Mouse (Mus musculus): ENCODE data around the gene Pheta1. TPM values are rescaled to one million over a fixed set of nuclear protein-coding genes. Genes with fewer than 3 reads are reported as not detected.
A peak's percentile ranks its signal among the peaks of the same experiment; 100 is the strongest.

The Pheta1 gene
- total and polyA plus RNA-seq, 2 experiments from 2014 or later, result 29.8 to 46.1 TPM

DNA sequence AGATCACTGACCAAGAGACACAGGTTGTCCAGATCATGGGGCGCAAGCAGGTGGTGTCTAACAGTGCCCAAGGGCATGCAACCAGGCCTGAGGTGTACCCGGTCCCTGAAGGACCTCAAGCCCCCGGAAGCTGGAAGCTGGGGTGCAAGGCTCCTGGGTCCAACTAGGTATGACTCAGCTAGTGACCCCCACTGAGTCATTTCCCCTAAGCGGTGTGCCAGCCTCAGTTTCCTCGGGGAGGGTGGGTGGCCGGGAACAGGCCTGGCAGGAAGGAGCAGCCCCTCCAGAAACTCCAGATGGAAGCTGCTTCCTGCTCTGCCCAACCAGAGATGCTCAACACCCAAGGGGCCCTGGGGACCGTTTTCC, 14.6 kb upstream of the Pheta1 start:
- WGBS, result 83% methylated on average over 7 of the region's 7 CpGs
- H3K4me1 ChIP-seq (ENCODE audit: insufficient read depth, low read length), result peaks cover 14% of the 10 kb centered on the region

GRCm38 (mm10) chr5:121834991-121835747, 13.6 kb upstream of the Pheta1 start:
- Histone ChIP-seq H3K36me3 (ENCODE audit: insufficient read depth, low read length) (no peaks in the 10 kb centered on the region), H3K27ac (ENCODE audit: low read depth, low read length) (no peak overlapping the region), H3K9ac (replicated peaks; ENCODE audit: low read length, poor library complexity, severe bottlenecking) (peak overlapping the region; percentile 69), H3K27me3 (ENCODE audit: insufficient read depth, low read length) (peaks cover 18% of the 10 kb centered on the region), H3K4me2 (ENCODE audit: low read depth, low read length, poor library complexity, severe bottlenecking) (peak overlapping the region; percentile 94), H3K9me3 (ENCODE audit: low read length) (no peaks in the 10 kb centered on the region), H3K4me3 (ENCODE audit: low read depth, low read length) (peak overlapping the region; percentile 76), H3K4me1 (ENCODE audit: insufficient read depth, low read length) (peaks cover 14% of the 10 kb centered on the region)
- DNase-seq (ENCODE audit: low spot score), result no peak
- no peak for TF ChIP-seq CTCF (IDR thresholded peaks at IDR 0.05)
- WGBS, result 52% methylated on average over 12 of the region's 12 CpGs
- no peak for ATAC-seq (ENCODE audit: low FRiP score)

More for the DNA sequence above, 14.6 kb upstream of the Pheta1 start:
- DNase-seq (ENCODE audit: low spot score) (no peak), ATAC-seq (ENCODE audit: low FRiP score) (no peak)
- no peak overlapping the region for H3K4me3 ChIP-seq (ENCODE audit: low read depth, low read length)
- peaks cover 18% of the 10 kb centered on the region for H3K27me3 ChIP-seq (ENCODE audit: insufficient read depth, low read length)
- H3K36me3 ChIP-seq (ENCODE audit: insufficient read depth, low read length), result no peaks in the 10 kb centered on the region
- TF ChIP-seq CTCF (IDR thresholded peaks at IDR 0.05), result no peak
- H3K27ac ChIP-seq (ENCODE audit: low read depth, low read length), result no peak overlapping the region
- no peak overlapping the region for H3K4me2 ChIP-seq (ENCODE audit: low read depth, low read length, poor library complexity, severe bottlenecking)
- no peaks in the 10 kb centered on the region for H3K9me3 ChIP-seq (ENCODE audit: low read length)
- no peak overlapping the region for H3K9ac ChIP-seq (replicated peaks; ENCODE audit: low read length, poor library complexity, severe bottlenecking)

GRCm38 (mm10) chr5:121835949-121836691, 12.7 kb upstream of the Pheta1 start:
- Histone ChIP-seq H3K36me3 (ENCODE audit: insufficient read depth, low read length) (no peaks in the 10 kb centered on the region), H3K9ac (replicated peaks; ENCODE audit: low read length, poor library complexity, severe bottlenecking) (peak overlapping the region; percentile 69), H3K4me1 (ENCODE audit: insufficient read depth, low read length) (peaks cover 14% of the 10 kb centered on the region), H3K27me3 (ENCODE audit: insufficient read depth, low read length) (peaks cover 14% of the 10 kb centered on the region), H3K9me3 (ENCODE audit: low read length) (no peaks in the 10 kb centered on the region), H3K4me2 (ENCODE audit: low read depth, low read length, poor library complexity, severe bottlenecking) (peak overlapping the region; percentile 94), H3K4me3 (ENCODE audit: low read depth, low read length) (peak overlapping the region; percentile 76), H3K27ac (ENCODE audit: low read depth, low read length) (peak overlapping the region; percentile 32; the same call in 1 of the 2 replicates)
- WGBS, result under 1% methylated on average over 44 of the region's 51 CpGs
- TF ChIP-seq CTCF (IDR thresholded peaks at IDR 0.05), result no peak
- ATAC-seq (ENCODE audit: low FRiP score) (no peak; the same call in 1 of the 2 replicates), DNase-seq (ENCODE audit: low spot score) (no peak)

GRCm38 (mm10) chr5:121836692-121837415, 11.9 kb upstream of the Pheta1 start:
- H3K27me3 ChIP-seq (ENCODE audit: insufficient read depth, low read length), result peaks cover 14% of the 10 kb centered on the region
- TF ChIP-seq CTCF (IDR thresholded peaks at IDR 0.05), result no peak
- peak; percentile 80 for DNase-seq (ENCODE audit: low spot score)
- 1% methylated on average over 60 of the region's 77 CpGs for WGBS
- H3K9me3 ChIP-seq (ENCODE audit: low read length), result no peaks in the 10 kb centered on the region
- H3K4me3 ChIP-seq (ENCODE audit: low read depth, low read length), result peak overlapping the region; percentile 76
- peak overlapping the region; percentile 32; the same call in 1 of the 2 replicates for H3K27ac ChIP-seq (ENCODE audit: low read depth, low read length)
- no peaks in the 10 kb centered on the region for H3K36me3 ChIP-seq (ENCODE audit: insufficient read depth, low read length)
- peak overlapping the region; percentile 94 for H3K4me2 ChIP-seq (ENCODE audit: low read depth, low read length, poor library complexity, severe bottlenecking)
- peaks cover 14% of the 10 kb centered on the region for H3K4me1 ChIP-seq (ENCODE audit: insufficient read depth, low read length)
- H3K9ac ChIP-seq (replicated peaks; ENCODE audit: low read length, poor library complexity, severe bottlenecking), result peak overlapping the region; percentile 69
- peak; percentile 60 for ATAC-seq (ENCODE audit: low FRiP score)

DNA sequence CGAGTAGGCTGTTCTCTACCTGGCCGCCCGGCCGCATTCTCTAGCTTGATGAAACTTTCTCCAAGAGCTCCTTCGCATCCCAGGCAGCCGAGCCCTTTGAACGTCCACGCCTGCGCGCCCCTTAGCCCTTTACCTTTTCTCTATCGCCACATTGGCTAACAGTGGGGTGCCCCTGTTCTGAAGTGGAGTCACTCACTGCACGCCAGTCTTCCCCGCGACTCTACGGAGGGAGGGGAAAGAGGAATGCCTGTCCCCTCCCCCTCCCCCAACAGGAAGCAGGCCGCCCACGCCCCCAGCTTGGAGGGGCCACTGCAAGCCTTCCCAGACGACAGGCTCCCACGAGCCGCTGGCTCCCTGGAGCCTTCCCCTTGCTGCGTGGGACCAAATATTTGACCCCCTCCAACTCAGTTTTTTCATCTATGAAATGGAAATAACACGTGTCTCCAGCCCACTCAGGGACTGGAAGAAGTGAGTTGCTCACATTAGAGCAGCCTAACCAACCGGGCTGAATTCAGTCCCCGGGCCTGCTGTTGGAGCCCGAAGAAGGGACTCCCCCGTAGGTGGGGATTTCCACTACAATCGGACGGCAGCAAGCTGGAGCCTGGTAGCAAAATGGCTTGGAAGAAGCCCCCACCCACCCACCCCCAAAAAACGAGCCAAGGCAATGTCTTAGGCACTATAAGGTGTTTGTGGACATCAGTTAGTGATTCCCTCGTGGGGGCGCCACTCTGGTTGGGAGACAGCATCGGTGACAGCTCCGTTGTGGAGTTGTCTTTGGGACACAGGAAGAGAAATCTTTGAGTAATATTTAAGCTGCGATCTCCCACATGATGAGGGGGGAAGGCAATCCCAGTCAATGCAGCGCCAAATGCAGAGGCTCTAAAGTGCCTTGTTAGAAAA, 11.1 kb upstream of the Pheta1 start, which contains the start of gene Sh2b3:
Gene Sh2b3, minus strand, starts transcription at position 206 of the 900 bp plus-strand sequence.
- Histone ChIP-seq H3K4me3 (ENCODE audit: low read depth, low read length) (peak within 1 kb of the TSS; percentile 76), H3K4me1 (ENCODE audit: insufficient read depth, low read length) (peaks cover 14% of the 10 kb centered on the region), H3K9me3 (ENCODE audit: low read length) (no peaks in the 10 kb centered on the region), H3K27ac (ENCODE audit: low read depth, low read length) (peak within 1 kb of the TSS; percentile 32; the same call in 1 of the 2 replicates), H3K36me3 (ENCODE audit: insufficient read depth, low read length) (no peaks in the 10 kb centered on the region), H3K27me3 (ENCODE audit: insufficient read depth, low read length) (peaks cover 14% of the 10 kb centered on the region), H3K9ac (replicated peaks; ENCODE audit: low read length, poor library complexity, severe bottlenecking) (peak within 1 kb of the TSS; percentile 69), H3K4me2 (ENCODE audit: low read depth, low read length, poor library complexity, severe bottlenecking) (peak within 1 kb of the TSS; percentile 94)
- DNase-seq (ENCODE audit: low spot score), result no peak
- TF ChIP-seq CTCF (IDR thresholded peaks at IDR 0.05), result peak; percentile 34
- WGBS, result 1% methylated on average over 35 of the region's 35 CpGs
- ATAC-seq (ENCODE audit: low FRiP score), result no peak

All from midbrain, postnatal 0 days (tissue).